Mouse (Mus musculus): Measurements from ENCODE around the gene Prps1l3.

The Prps1l3 gene

GRCm38 (mm10) chr12:57243671-57244495, 13.7 kb downstream of the Prps1l3 start:
- DNase-seq, result no peak

GRCm38 (mm10) chr12:57258572-57258971, 28.4 kb downstream of the Prps1l3 start:
- DNase-seq, result no peak

GRCm38 (mm10) chr12:57275456-57275855, 45.2 kb downstream of the Prps1l3 start:
- no peak for DNase-seq

- peak; percentile 31 for DNase-seq
Measured at GRCm38 (mm10) chr12:57281155-57282114, 51.2 kb downstream of the Prps1l3 start.

GRCm38 (mm10) chr12:57285303-57286059, 55.3 kb downstream of the Prps1l3 start:
- no peak for DNase-seq

All from kidney, postnatal 10 days (tissue).